Mouse (Mus musculus) heart, embryonic 10.5 days (tissue): ENCODE results near the gene Pmp22. TPM values are rescaled to one million over a fixed set of nuclear protein-coding genes. Genes with fewer than 3 reads are reported as not detected.
A peak's percentile ranks its signal among the peaks of the same experiment; 100 is the strongest.

ENCODE experiments used
- DNase-seq: peaks from one replicate; pipeline ENCODE4 v3.0.0-alpha.2; 2017; ENCODE audit warnings: low spot score
- H3K27ac ChIP-seq: fragments of 300-500 bp; sonication (generic); 2 replicates; pipeline ENCODE4 v1.5.1; 2016; ENCODE audit warnings: mild to moderate bottlenecking
- H3K27me3 ChIP-seq: fragments of 300-500 bp; sonication (generic); 2 replicates; pipeline ENCODE4 v1.6.1; 2016; ENCODE audit warnings: mild to moderate bottlenecking; ENCODE audit not compliant: poor library complexity, insufficient read depth, severe bottlenecking
- H3K36me3 ChIP-seq: fragments of 300-500 bp; sonication (generic); 2 replicates; pipeline ENCODE4 v1.6.1; 2016; ENCODE audit warnings: mild to moderate bottlenecking, moderate library complexity
- H3K4me1 ChIP-seq: fragments of 300-500 bp; sonication (generic); 2 replicates; pipeline ENCODE4 v1.6.1; 2016; ENCODE audit warnings: mild to moderate bottlenecking
- H3K4me3 ChIP-seq: fragments of 300-500 bp; sonication (generic); 2 replicates; pipeline ENCODE4 v1.5.1; 2016; ENCODE audit warnings: mild to moderate bottlenecking, moderate library complexity
- H3K9me3 ChIP-seq: fragments of 300-500 bp; sonication (generic); 2 replicates; pipeline ENCODE4 v1.6.1; 2016; ENCODE audit warnings: mild to moderate bottlenecking, moderate library complexity
- WGBS: fragments of 180-500 bp; shearing (Covaris S2); methylation state at CpG from one replicate; pipeline ENCODE4 v1.1.7; 2016; 5-methylcytosine and 5-hydroxymethylcytosine counted together
- polyA plus RNA-seq: library from polyadenylated mRNA; unstranded; fragments of >200 nt; fragmentation: Nextera tagmentation; extraction: Ambion mirVana; gene quantifications from 2 replicates; pipeline ENCODE4 v1.2.1, GENCODE M21; 2016

Pmp22 gene
- polyA plus RNA-seq, 1 experiment from 2014 or later, result 147 TPM

DNA sequence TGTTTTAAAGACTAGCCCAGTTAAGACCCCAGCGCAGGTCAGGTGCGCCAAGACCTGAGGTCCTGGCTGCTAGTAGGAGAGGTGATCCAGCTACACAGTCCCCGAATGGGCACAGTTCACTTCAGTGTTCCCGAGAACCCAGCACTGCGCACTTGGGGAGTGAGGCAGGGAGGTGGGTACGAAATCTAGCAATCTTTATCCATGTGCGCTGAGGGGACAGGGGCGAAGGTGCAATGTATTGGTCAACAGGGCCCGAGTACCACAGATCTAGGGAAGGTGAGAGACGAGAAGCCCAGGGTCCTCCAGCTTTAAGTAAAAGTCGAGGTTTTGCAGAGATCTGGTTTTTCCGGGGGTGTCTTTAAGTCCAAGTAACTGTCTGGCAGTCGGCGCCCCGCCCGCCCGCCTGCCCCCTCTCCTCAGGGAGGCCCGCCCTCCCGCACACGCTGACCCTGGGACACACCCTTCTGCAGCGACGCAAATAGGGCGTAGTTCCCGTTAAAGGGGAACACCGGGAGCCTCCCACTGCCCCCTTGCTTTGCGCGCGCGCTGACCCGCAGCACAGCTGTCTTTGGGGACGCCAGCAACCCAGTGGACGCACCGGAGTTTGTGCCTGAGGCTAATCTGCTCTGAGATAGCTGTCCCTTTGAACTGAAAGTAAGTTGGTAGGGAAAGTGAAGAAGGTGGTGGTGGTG is 2.4 kb downstream of the Pmp22 start:
- Histone ChIP-seq H3K36me3 (peaks cover 12% of the 10 kb centered on the region; the same call in 1 of the 2 replicates), H3K27ac (peak overlapping the region; percentile 94), H3K9me3 (no peaks in the 10 kb centered on the region), H3K27me3 (peaks cover 37% of the 10 kb centered on the region), H3K4me3 (peak overlapping the region; percentile 81), H3K4me1 (peaks cover 68% of the 10 kb centered on the region)
- no peak for DNase-seq
- WGBS, result 3% methylated on average over 33 of the region's 33 CpGs

DNA sequence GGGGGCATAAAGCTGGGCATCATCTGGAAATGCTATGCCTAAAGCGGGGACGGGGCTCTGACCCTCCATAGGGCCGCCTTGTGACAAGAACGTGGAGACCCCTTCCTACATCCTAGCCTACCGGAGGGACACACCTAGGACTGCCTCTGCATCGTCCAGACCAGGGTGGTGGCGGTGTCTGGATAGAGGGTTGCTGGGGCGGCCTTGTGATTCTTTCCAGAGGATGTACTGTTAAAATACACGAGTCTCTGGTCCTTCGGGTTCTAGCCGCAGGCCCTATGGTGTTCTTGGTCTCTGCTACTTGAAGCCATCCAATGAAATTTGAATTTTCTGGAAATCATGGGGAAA is 2.9 kb downstream of the Pmp22 start:
- under 1% methylated on average over 11 of the region's 11 CpGs for WGBS
- peak overlapping the region; percentile 94 for H3K27ac ChIP-seq
- H3K9me3 ChIP-seq, result no peaks in the 10 kb centered on the region
- peaks cover 12% of the 10 kb centered on the region; the same call in 1 of the 2 replicates for H3K36me3 ChIP-seq
- H3K4me3 ChIP-seq, result peak overlapping the region; percentile 81
- H3K27me3 ChIP-seq, result peaks cover 37% of the 10 kb centered on the region
- H3K4me1 ChIP-seq, result peaks cover 70% of the 10 kb centered on the region
- no peak for DNase-seq

DNA sequence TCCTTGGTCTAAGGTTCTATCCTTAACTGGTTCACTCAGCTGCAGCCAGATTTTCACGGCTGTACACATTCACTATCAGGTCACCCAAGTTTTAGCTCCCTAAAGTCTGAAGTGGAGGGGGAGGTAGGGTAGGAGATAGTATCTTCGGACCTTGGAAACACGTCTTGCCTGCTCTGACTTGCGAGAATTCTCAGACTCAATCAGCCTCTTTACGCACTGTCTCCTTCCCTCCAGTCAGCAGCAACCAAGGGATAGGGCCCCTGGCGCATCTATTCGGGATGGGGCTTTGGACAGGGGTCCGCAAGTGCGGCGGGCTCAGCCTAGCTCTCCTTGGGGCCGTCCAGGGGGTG is 3.3 kb downstream of the Pmp22 start:
- Histone ChIP-seq H3K4me1 (peaks cover 75% of the 10 kb centered on the region), H3K36me3 (peaks cover 15% of the 10 kb centered on the region), H3K9me3 (no peaks in the 10 kb centered on the region), H3K27me3 (peaks cover 37% of the 10 kb centered on the region), H3K4me3 (peak overlapping the region; percentile 81), H3K27ac (peak overlapping the region; percentile 94)
- DNase-seq, result no peak
- WGBS, result under 1% methylated on average over 11 of the region's 11 CpGs

- peak overlapping the region; percentile 94 for H3K27ac ChIP-seq
- H3K4me3 ChIP-seq, result peak overlapping the region; percentile 81
- H3K36me3 ChIP-seq, result peaks cover 18% of the 10 kb centered on the region
- no peaks in the 10 kb centered on the region for H3K9me3 ChIP-seq
- peak; percentile 88 for DNase-seq
- peaks cover 75% of the 10 kb centered on the region for H3K4me1 ChIP-seq
- 1% methylated on average over 66 of the region's 66 CpGs for WGBS
- peaks cover 37% of the 10 kb centered on the region for H3K27me3 ChIP-seq
Observed at GRCm38 (mm10) chr11:63132501-63133435, 4.0 kb downstream of the Pmp22 start.

DNA sequence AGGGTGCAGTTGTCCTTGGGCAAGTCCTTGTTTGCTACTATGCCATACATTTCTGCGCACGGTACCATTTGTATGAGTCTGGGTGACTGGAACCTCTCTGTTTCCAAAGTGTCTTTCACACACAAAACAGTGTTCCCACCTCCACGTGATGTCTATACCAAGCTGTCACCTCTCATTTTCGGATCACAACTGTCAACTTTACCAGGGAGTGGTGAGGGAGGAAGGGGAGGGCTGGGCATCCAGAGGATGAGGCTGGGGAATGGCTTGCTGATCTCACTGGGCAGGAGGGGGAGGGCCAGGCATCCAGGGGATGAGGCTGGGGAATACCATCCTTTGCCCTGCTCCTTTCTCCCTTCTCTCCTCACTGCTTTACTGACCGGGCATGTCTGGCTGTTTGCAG is 5.2 kb downstream of the Pmp22 start:
- no peak for DNase-seq
- Histone ChIP-seq H3K27me3 (peaks cover 36% of the 10 kb centered on the region; the same call in 1 of the 2 replicates), H3K4me1 (peaks cover 78% of the 10 kb centered on the region), H3K9me3 (no peaks in the 10 kb centered on the region), H3K36me3 (peaks cover 25% of the 10 kb centered on the region), H3K4me3 (0 out of 2 replicates have a peak overlapping the region, but pooled peaks have one; percentile 9), H3K27ac (no peak overlapping the region)
- WGBS, result 72% methylated on average over 5 of the region's 5 CpGs

- DNase-seq, result no peak
- Histone ChIP-seq H3K36me3 (peaks cover 28% of the 10 kb centered on the region), H3K4me1 (peaks cover 70% of the 10 kb centered on the region), H3K9me3 (no peaks in the 10 kb centered on the region), H3K27me3 (peaks cover 32% of the 10 kb centered on the region; the same call in 1 of the 2 replicates), H3K27ac (0 out of 2 replicates have a peak overlapping the region, but pooled peaks have one; percentile 23), H3K4me3 (no peak overlapping the region)
- WGBS, result 65% methylated on average over 15 of the region's 15 CpGs
Observed at GRCm38 (mm10) chr11:63134742-63135482, 6.1 kb downstream of the Pmp22 start.

DNA sequence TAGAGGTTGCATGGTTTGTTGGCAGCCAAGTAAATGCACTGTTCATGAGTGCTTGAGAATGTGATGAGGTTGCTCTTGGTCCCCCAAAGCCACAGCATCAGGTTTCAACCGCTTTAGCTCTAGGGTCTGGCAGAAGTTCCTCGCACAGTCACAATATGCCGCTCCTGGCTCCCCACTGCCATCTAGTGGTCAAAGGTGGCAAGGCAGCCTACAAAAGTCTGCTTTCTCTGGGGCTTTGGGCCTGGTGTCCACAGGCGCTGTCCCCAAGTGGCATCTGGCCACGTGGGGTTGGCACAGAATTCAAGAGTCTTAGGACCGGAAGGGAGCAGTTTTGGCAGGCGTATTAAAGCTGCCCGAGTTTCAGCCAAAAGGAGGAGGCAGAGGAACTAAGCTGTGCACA is 6.8 kb downstream of the Pmp22 start:
- 0 out of 2 replicates have a peak overlapping the region, but pooled peaks have one; percentile 52 for H3K27ac ChIP-seq

DNA sequence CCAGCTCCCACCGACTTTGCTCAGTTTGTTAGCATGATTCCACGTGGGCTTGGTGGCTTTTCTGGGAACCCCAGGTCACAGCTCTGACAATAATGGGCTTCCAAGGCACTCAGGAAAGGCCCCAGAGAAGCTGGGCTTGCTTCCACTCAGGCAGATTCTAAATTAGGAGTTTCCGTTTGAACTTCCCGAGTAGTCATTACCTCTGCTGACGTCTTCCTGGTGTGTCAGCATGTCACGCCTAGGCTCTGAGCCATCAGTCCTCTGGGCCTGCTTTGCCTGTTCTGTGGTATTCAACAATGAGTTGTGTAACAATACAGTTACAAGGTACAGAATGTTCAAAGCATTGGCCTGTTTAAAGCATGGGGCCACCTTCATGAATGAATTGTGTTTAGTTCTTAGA is 7.4 kb downstream of the Pmp22 start:
- Histone ChIP-seq H3K36me3 (peaks cover 39% of the 10 kb centered on the region), H3K4me1 (peaks cover 57% of the 10 kb centered on the region), H3K9me3 (no peaks in the 10 kb centered on the region), H3K4me3 (no peak overlapping the region), H3K27ac (no peak overlapping the region), H3K27me3 (peaks cover 23% of the 10 kb centered on the region; the same call in 1 of the 2 replicates)
- WGBS, result 50% methylated on average over 6 of the region's 6 CpGs
- no peak for DNase-seq

More for the DNA sequence above, 6.8 kb downstream of the Pmp22 start:
- peaks cover 63% of the 10 kb centered on the region for H3K4me1 ChIP-seq
- H3K9me3 ChIP-seq, result no peaks in the 10 kb centered on the region
- H3K27me3 ChIP-seq, result peaks cover 27% of the 10 kb centered on the region; the same call in 1 of the 2 replicates
- H3K4me3 ChIP-seq, result no peak overlapping the region
- H3K36me3 ChIP-seq, result peaks cover 33% of the 10 kb centered on the region
- 5% methylated on average over 8 of the region's 8 CpGs for WGBS
- peak; percentile 90 for DNase-seq

- WGBS, result 72% methylated on average over 4 of the region's 4 CpGs
- Histone ChIP-seq H3K4me3 (no peak overlapping the region), H3K9me3 (no peaks in the 10 kb centered on the region), H3K27me3 (peaks cover 15% of the 10 kb centered on the region; the same call in 1 of the 2 replicates), H3K27ac (no peak overlapping the region), H3K36me3 (peaks cover 44% of the 10 kb centered on the region), H3K4me1 (peaks cover 50% of the 10 kb centered on the region)
- DNase-seq, result no peak
Observed at GRCm38 (mm10) chr11:63136836-63137416, 8.1 kb downstream of the Pmp22 start.

DNA sequence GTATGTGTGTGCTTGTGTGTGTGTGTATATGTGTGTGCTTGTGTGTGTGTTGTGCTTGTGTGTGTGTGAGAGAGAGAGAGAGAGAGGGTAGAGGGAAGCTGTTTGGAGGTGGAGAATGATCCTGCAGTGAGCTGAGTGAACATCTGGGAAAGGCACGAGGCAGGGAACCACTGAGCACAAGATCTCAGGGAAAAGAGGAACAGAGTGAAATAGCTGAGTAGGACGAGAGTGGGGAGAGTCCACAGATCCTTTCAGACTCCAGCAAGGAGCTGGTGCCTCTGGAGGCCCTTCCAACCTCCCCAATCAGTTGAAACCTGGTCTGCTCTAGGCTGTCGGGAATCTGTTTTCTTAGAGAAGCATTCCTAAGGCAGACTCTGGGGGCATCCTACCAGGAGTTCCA is 10.0 kb downstream of the Pmp22 start:
- no peaks in the 10 kb centered on the region for H3K9me3 ChIP-seq
- H3K4me3 ChIP-seq, result no peak overlapping the region
- H3K27me3 ChIP-seq, result peaks cover 10% of the 10 kb centered on the region; the same call in 1 of the 2 replicates
- WGBS, result 37% methylated on average over 3 of the region's 3 CpGs
- no peak overlapping the region for H3K27ac ChIP-seq
- DNase-seq, result no peak
- peaks cover 47% of the 10 kb centered on the region for H3K36me3 ChIP-seq
- peaks cover 46% of the 10 kb centered on the region for H3K4me1 ChIP-seq

GRCm38 (mm10) chr11:63142311-63142710 is 13.5 kb downstream of the Pmp22 start:
- peaks cover 46% of the 10 kb centered on the region for H3K36me3 ChIP-seq
- WGBS, result 83% methylated on average over 5 of the region's 5 CpGs

GRCm38 (mm10) chr11:63142816-63143215 is 14.0 kb downstream of the Pmp22 start:
- WGBS, result 83% methylated on average over 4 of the region's 4 CpGs
- Histone ChIP-seq H3K4me3 (no peak overlapping the region), H3K4me1 (peaks cover 30% of the 10 kb centered on the region), H3K27ac (no peak overlapping the region), H3K36me3 (peaks cover 43% of the 10 kb centered on the region), H3K27me3 (no peaks in the 10 kb centered on the region), H3K9me3 (no peaks in the 10 kb centered on the region)
- DNase-seq, result no peak

More at GRCm38 (mm10) chr11:63142311-63142710, 13.5 kb downstream of the Pmp22 start:
- Histone ChIP-seq H3K27ac (no peak overlapping the region), H3K4me1 (peaks cover 30% of the 10 kb centered on the region), H3K9me3 (no peaks in the 10 kb centered on the region), H3K27me3 (no peaks in the 10 kb centered on the region), H3K4me3 (no peak overlapping the region)
- DNase-seq, result no peak
